Mouse (Mus musculus) lung, embryonic 14.5 days (tissue): Measurements from ENCODE around the gene Smarcd2. TPM values are rescaled to one million over a fixed set of nuclear protein-coding genes. Genes with fewer than 3 reads are reported as not detected.

Source experiments
- ATAC-seq: fragments of 200-750 bp; cut with Nextera tagmentation; 2 replicates; pipeline ENCODE4 v1.8.0; 2017; ENCODE audit warnings: mild to moderate bottlenecking, moderate TSS enrichment, moderate library complexity; ENCODE audit not compliant: insufficient read depth
- DNase-seq: peaks from one replicate; pipeline ENCODE4 v3.0.0-alpha.2; 2015
- H3K27ac ChIP-seq: fragments of 300-500 bp; sonication (generic); 2 replicates; pipeline ENCODE4 v1.5.1; 2014; ENCODE audit warnings: low read depth, mild to moderate bottlenecking, moderate library complexity
- H3K27me3 ChIP-seq: fragments of 300-500 bp; sonication (generic); 2 replicates; pipeline ENCODE4 v1.6.1; 2014; ENCODE audit warnings: low read length, control low read depth; ENCODE audit not compliant: insufficient read depth
- H3K36me3 ChIP-seq: fragments of 300-500 bp; sonication (generic); 2 replicates; pipeline ENCODE4 v1.6.1; 2014; ENCODE audit warnings: control low read depth; ENCODE audit not compliant: insufficient read depth
- H3K4me1 ChIP-seq: fragments of 300-500 bp; sonication (generic); 2 replicates; pipeline ENCODE4 v1.6.1; 2014; ENCODE audit warnings: antibody characterized with exemption, control low read depth; ENCODE audit not compliant: insufficient read depth
- H3K4me2 ChIP-seq: fragments of 300-500 bp; sonication (generic); 2 replicates; pipeline ENCODE4 v1.6.1; 2014; ENCODE audit warnings: mild to moderate bottlenecking
- H3K4me3 ChIP-seq: fragments of 300-500 bp; sonication (generic); 2 replicates; pipeline ENCODE4 v1.5.1; 2014; ENCODE audit warnings: low read depth, low read length
- H3K9ac ChIP-seq: fragments of 300-500 bp; sonication (generic); 2 replicates; pipeline ENCODE4 v1.6.1; 2014
- H3K9me3 ChIP-seq: fragments of 300-500 bp; sonication (generic); 2 replicates; pipeline ENCODE4 v1.6.1; 2016; ENCODE audit warnings: low read depth, low read length, control low read depth
- CTCF ChIP-seq: IDR thresholded peaks from 2 replicates; pipeline ENCODE4 v1.5.1; 2016; ENCODE audit warnings: antibody characterized with exemption, low read depth
- WGBS: fragments of 180-500 bp; shearing (Covaris S2); extraction: QIAGEN DNeasy Blood & Tissue Kit; methylation state at CpG from one replicate; pipeline ENCODE4 v1.1.7; 2014; 5-methylcytosine and 5-hydroxymethylcytosine counted together
- polyA plus RNA-seq: library from polyadenylated mRNA; unstranded; fragments of >200 nt; fragmentation: Nextera tagmentation; extraction: Ambion mirVana; gene quantifications from 2 replicates; pipeline ENCODE4 v1.2.1, GENCODE M21; 2014

The Smarcd2 gene
- polyA plus RNA-seq, 1 experiment from 2014 or later, result 91.0 TPM

GRCm38 (mm10) chr11:106214856-106215255, 57.9 kb downstream of the Smarcd2 start:
- WGBS, result 89% methylated on average over 5 of the region's 5 CpGs
- H3K9me3 ChIP-seq, result no peaks in the 10 kb centered on the region
- peaks cover 35% of the 10 kb centered on the region for H3K36me3 ChIP-seq
- DNase-seq (no peak), ATAC-seq (no peak)
- no peak overlapping the region for H3K27ac ChIP-seq
- no peak for TF ChIP-seq CTCF
- H3K4me3 ChIP-seq, result peak overlapping the region; percentile 93
- H3K4me1 ChIP-seq, result peaks cover 19% of the 10 kb centered on the region
- peak overlapping the region; percentile 95 for H3K9ac ChIP-seq
- H3K4me2 ChIP-seq, result peak overlapping the region; percentile 89
- no peaks in the 10 kb centered on the region for H3K27me3 ChIP-seq

Other genes with a start within 250 kb of the Smarcd2 start
- gene Dcaf7, start 236.1 kb downstream of the Smarcd2 start, polyA plus RNA-seq, result 72.5 and 83.8 TPM in 2 replicates
- gene Taco1, start 206.9 kb downstream of the Smarcd2 start, polyA plus RNA-seq, result 9.5 TPM in 2 replicates
- 29.1 and 33.4 TPM in 2 replicates for gene Map3k3, start 188.4 kb downstream of the Smarcd2 start, polyA plus RNA-seq
- gene Gm10840, start 112.1 kb downstream of the Smarcd2 start, polyA plus RNA-seq, result not detected in 2 replicates
- gene Limd2, start 112.1 kb downstream of the Smarcd2 start, polyA plus RNA-seq, result 211 and 229 TPM in 2 replicates
- gene Strada, start 70.8 kb downstream of the Smarcd2 start, polyA plus RNA-seq, result 31.7 and 32.6 TPM in 2 replicates
- 66.5 and 69.6 TPM in 2 replicates for gene Ccdc47, start 56.6 kb downstream of the Smarcd2 start, polyA plus RNA-seq
- 75.5 and 82.1 TPM in 2 replicates for gene Ddx42, start 56.0 kb downstream of the Smarcd2 start, polyA plus RNA-seq
- gene Ftsj3, start 16.9 kb downstream of the Smarcd2 start, polyA plus RNA-seq, result 60.7 and 66.9 TPM in 2 replicates
- gene Psmc5, start 16.8 kb downstream of the Smarcd2 start, polyA plus RNA-seq, result 275 and 288 TPM in 2 replicates
- 0.18 and 0.39 TPM in 2 replicates for gene Tcam1, start 3.7 kb upstream of the Smarcd2 start, polyA plus RNA-seq
- gene Gh, start 28.9 kb upstream of the Smarcd2 start, polyA plus RNA-seq, result not detected in 2 replicates
- gene Cd79b, start 41.8 kb upstream of the Smarcd2 start, polyA plus RNA-seq, result 2.5 and 3.4 TPM in 2 replicates
- 0.05 and 0.24 TPM in 2 replicates for gene Scn4a, start 80.3 kb upstream of the Smarcd2 start, polyA plus RNA-seq
- gene Prr29, start 92.5 kb upstream of the Smarcd2 start, polyA plus RNA-seq, result 0.16 and 0.39 TPM in 2 replicates
- 68.3 and 76.7 TPM in 2 replicates for gene Icam2, start 115.1 kb upstream of the Smarcd2 start, polyA plus RNA-seq
- gene Ern1, start 214.9 kb upstream of the Smarcd2 start, polyA plus RNA-seq, result 7.5 and 8.6 TPM in 2 replicates